Mouse (Mus musculus) liver, adult 2 months (tissue): Measurements from ENCODE around the gene Esm1. TPM values are rescaled to one million over a fixed set of nuclear protein-coding genes. Genes with fewer than 3 reads are reported as not detected.

ENCODE experiments used
- DNase-seq: peaks from one replicate; pipeline ENCODE4 v3.0.0-alpha.2; 2011; ENCODE audit warnings: low read depth, low spot score; ENCODE audit errors: extremely low read depth
- H3K27ac ChIP-seq: fragments of 200-500 bp; replicated peaks from 2 replicates; pipeline ENCODE4 v1.5.1; 2012; ENCODE audit warnings: low read depth, mild to moderate bottlenecking, control low read depth, inconsistent platforms, low read length; ENCODE audit not compliant: insufficient read depth
- H3K27me3 ChIP-seq: fragments of 200-500 bp; 2 replicates; pipeline ENCODE4 v1.6.1; 2012; ENCODE audit warnings: mild to moderate bottlenecking, moderate library complexity, low read length, inconsistent platforms; ENCODE audit not compliant: control insufficient read depth, insufficient read depth
- H3K36me3 ChIP-seq: fragments of 200-500 bp; 2 replicates; pipeline ENCODE4 v1.6.1; 2012; ENCODE audit warnings: low read length, inconsistent platforms; ENCODE audit not compliant: control insufficient read depth, insufficient read depth
- H3K4me1 ChIP-seq: fragments of 200-500 bp; 2 replicates; pipeline ENCODE4 v1.6.1; 2011; ENCODE audit warnings: low read length; ENCODE audit not compliant: control insufficient read depth, insufficient read depth
- H3K4me3 ChIP-seq: fragments of 200-500 bp; 2 replicates; pipeline ENCODE4 v1.5.1; 2011; ENCODE audit warnings: low read depth, mild to moderate bottlenecking, control low read depth, low read length, moderate library complexity; ENCODE audit not compliant: insufficient read depth
- H3K79me2 ChIP-seq: fragments of 200-500 bp; 2 replicates; pipeline ENCODE4 v1.6.1; 2012; ENCODE audit warnings: inconsistent platforms, mild to moderate bottlenecking, low read length, moderate library complexity; ENCODE audit not compliant: control insufficient read depth, insufficient read depth
- H3K9ac ChIP-seq: fragments of 200-500 bp; 2 replicates; pipeline ENCODE4 v1.6.1; 2012; ENCODE audit warnings: low read depth, mild to moderate bottlenecking, control low read depth, inconsistent platforms, low read length
- CTCF ChIP-seq: fragments of 200-500 bp; IDR thresholded peaks from 2 replicates; pipeline ENCODE4 v1.5.1; 2011; ENCODE audit warnings: low read depth, low read length, control low read depth
- POLR2A ChIP-seq: fragments of 200-500 bp; IDR thresholded peaks from 2 replicates; pipeline ENCODE4 v1.6.1; 2011; ENCODE audit warnings: low read length, control low read depth; ENCODE audit not compliant: insufficient read depth; ENCODE audit errors: extremely low read depth
- WGBS: fragments of 180-500 bp; shearing (Covaris S2); methylation state at CpG from one replicate; pipeline ENCODE4 v1.1.7; 2018; 5-methylcytosine and 5-hydroxymethylcytosine counted together
- polyA plus RNA-seq: library from polyadenylated mRNA; depleted of rRNA; stranded (reverse); fragments of >200 nt; gene quantifications from 2 replicates; pipeline ENCODE4 v1.2.3, GENCODE M21; 2012
- total RNA-seq: library from RNA; depleted of rRNA; stranded (reverse); fragments of >200 nt; gene quantifications from 2 replicates; pipeline ENCODE4 v1.2.3, GENCODE M21; 2014

Gene Esm1
- total and polyA plus RNA-seq, 2 experiments: 0.35 to 0.55 TPM

DNA sequence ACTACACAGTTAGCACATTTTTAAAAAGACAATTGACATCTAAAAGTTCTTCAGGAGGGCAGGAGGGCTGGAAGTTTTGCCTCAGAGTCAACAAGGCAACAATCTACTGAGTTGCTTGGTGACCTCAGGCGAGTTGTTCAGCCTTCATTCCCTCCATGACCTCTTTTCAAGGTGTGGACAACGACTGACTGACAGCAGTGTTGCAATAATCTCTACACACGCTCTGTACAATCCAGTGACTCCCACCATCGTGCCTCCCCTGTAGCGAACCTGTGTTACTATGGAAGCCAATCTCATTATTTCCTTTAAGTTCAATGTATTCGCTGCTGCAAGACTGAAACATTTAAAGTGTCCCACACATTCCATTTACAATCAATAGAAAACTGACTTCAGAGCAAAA is 12.4 kb downstream of the Esm1 start:
- 51% methylated on average over 6 of the region's 6 CpGs for WGBS
- no peak for TF ChIP-seq CTCF

DNA sequence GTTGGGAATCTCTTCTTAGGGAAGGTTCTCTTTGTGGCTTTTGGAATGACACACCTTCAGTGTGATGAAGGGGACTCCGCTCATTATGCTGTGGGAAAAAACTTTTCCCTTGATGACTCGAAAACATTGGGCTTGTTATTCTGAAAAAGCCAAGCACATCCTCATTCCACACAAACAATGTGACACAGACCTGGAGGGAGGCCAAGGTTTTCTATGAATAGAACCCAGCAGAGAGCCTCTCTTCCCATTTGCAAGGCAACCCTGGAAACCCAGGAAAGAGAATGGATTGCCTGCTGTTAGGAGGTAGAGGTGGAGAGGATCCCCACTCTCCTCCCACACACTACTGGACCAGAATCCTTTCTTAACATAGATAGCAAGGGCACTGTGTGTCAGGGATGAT is 14.6 kb downstream of the Esm1 start:
- TF ChIP-seq POLR2A: no peak
- no peaks in the 10 kb centered on the region for H3K36me3 ChIP-seq
- no peak overlapping the region for H3K9ac ChIP-seq
- no peaks in the 10 kb centered on the region; the same call in 1 of the 2 replicates for H3K4me1 ChIP-seq
- peak; percentile 11 for DNase-seq
- no peaks in the 10 kb centered on the region; the same call in 1 of the 2 replicates for H3K27me3 ChIP-seq
- H3K27ac ChIP-seq: peak overlapping the region; percentile 57
- H3K4me3 ChIP-seq: no peak overlapping the region
- 37% methylated on average over 2 of the region's 2 CpGs for WGBS
- H3K79me2 ChIP-seq: no peaks in the 10 kb centered on the region

More for the DNA sequence above, 12.4 kb downstream of the Esm1 start:
- no peaks in the 10 kb centered on the region; the same call in 1 of the 2 replicates for H3K27me3 ChIP-seq
- H3K4me3 ChIP-seq: no peak overlapping the region
- H3K4me1 ChIP-seq: no peaks in the 10 kb centered on the region
- DNase-seq: no peak
- no peaks in the 10 kb centered on the region for H3K36me3 ChIP-seq
- no peak overlapping the region for H3K9ac ChIP-seq
- H3K27ac ChIP-seq: no peak overlapping the region
- no peaks in the 10 kb centered on the region for H3K79me2 ChIP-seq

DNA sequence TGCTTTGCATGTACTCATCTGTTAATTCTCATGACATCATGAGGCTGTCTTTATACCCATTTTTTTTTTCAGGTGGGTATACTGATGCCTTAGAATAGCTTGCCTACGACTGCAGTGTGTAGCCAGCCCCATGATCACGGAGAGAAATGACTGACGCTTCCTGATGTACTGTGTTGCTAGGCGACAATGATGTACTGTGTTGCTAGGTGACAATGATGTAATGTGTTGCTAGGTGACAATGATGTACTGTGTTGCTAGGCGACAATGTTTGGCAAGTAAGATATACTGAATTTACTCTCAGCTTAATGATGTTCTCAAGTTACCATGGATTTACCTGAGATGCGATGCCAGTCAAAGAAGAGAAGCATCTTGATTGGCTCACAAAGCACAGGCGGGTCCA is 16.4 kb downstream of the Esm1 start, which contains the start of gene Gzmk:
Gzmk (minus strand) TSS at position 98 of the 400 bp plus-strand sequence.
- Histone ChIP-seq H3K4me1 (no peaks in the 10 kb centered on the region; the same call in 1 of the 2 replicates), H3K27ac (no peak within 1 kb of the TSS), H3K27me3 (no peaks in the 10 kb centered on the region; the same call in 1 of the 2 replicates), H3K36me3 (no peaks in the 10 kb centered on the region), H3K4me3 (no peak within 1 kb of the TSS), H3K9ac (no peak within 1 kb of the TSS), H3K79me2 (no peaks in the 10 kb centered on the region)
- TF ChIP-seq CTCF (no peak), POLR2A (no peak)
- WGBS: 69% methylated on average over 7 of the region's 7 CpGs
- no peak for DNase-seq

DNA sequence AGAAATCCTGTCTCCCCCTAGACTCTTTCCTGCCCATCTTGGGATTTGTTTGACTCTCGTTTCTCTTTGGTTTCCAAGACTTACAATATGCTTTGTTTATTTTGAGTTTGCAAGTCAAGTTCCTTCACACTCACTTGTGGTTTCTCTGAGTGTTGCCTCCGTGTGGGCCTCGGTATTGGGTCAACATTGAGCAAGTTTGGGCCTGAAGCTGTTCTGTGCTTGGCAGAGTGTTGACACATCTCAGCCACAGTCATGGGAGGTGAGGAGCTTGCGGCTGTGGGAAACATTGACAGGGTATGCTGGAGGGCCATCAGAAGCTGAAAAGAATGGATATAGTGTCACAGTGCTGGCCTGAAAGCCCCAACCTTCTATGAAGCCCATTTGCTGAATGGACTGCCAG is 17.6 kb downstream of the Esm1 start:
- TF ChIP-seq CTCF (no peak), POLR2A (no peak)
- no peak for DNase-seq
- 63% methylated on average over 4 of the region's 4 CpGs for WGBS

DNA sequence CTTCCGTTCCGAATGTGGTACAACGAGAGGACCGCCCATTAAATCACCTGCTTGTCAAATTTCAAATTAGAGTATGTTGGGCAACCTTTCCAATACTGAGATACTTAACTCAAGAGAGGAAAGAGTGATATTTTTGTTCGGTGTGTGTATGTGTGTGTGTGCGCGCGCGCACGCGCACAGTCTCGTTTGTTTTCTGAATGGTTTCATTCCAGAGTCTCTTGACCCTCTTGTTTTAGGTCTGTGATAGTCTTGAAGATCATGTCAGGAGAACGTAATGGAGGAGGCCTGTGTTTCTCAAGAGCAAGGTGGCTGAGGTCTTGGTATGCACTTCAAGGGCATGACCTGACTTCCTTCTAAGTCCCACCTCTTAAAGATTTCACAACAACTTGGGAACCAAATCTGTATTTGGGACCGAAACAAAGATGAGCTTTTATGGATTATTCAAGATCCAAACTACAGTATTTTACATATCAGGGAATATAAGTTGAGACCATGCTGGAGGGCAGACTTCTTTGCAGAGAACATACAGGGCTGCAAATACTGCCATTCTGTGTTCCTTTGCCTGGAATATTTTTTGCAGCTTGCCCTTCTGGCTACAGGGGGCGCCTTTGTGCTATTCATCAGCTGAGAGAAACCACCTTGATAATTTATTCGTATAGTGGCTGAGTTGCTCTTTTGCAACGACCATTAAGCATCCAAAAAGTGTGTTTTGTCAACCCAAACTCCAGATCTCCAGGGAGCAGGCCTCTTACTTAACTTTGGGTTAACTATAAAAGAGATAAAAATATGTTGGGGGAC is 18.4 kb downstream of the Esm1 start:
- H3K79me2 ChIP-seq: no peaks in the 10 kb centered on the region
- H3K4me1 ChIP-seq: no peaks in the 10 kb centered on the region; the same call in 1 of the 2 replicates
- TF ChIP-seq POLR2A: no peak
- TF ChIP-seq CTCF: no peak
- H3K36me3 ChIP-seq: no peaks in the 10 kb centered on the region
- H3K27me3 ChIP-seq: no peaks in the 10 kb centered on the region; the same call in 1 of the 2 replicates
- 87% methylated on average over 17 of the region's 17 CpGs for WGBS
- no peak for DNase-seq
- H3K27ac ChIP-seq: no peak overlapping the region
- no peak overlapping the region for H3K4me3 ChIP-seq
- H3K9ac ChIP-seq: no peak overlapping the region

More for the DNA sequence above, 17.6 kb downstream of the Esm1 start:
- no peaks in the 10 kb centered on the region for H3K79me2 ChIP-seq
- no peaks in the 10 kb centered on the region for H3K36me3 ChIP-seq
- H3K9ac ChIP-seq: no peak overlapping the region
- H3K4me1 ChIP-seq: no peaks in the 10 kb centered on the region; the same call in 1 of the 2 replicates
- H3K27ac ChIP-seq: no peak overlapping the region
- H3K4me3 ChIP-seq: no peak overlapping the region
- no peaks in the 10 kb centered on the region; the same call in 1 of the 2 replicates for H3K27me3 ChIP-seq

DNA sequence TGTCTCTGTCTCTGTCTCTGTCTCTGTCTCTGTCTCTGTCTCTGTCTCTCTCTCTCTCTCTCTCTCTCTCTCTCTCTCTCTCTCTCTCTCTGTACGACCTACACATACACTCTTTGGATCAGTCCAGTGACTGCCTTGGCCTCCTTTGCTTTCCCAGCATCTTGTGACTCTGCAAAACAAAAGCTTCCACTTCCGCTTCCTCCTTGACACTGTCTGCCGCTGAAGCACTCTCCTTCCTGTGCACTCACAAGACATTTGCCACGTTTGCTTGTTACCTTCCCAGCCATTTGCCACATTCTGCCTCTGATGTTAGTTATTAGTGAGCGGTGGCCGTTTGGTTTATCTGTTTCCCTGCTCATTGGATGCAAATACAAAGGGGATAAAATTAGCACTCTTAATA is 32.7 kb downstream of the Esm1 start:
- Histone ChIP-seq H3K27me3 (no peaks in the 10 kb centered on the region), H3K27ac (no peak overlapping the region; the same call in 1 of the 2 replicates), H3K36me3 (no peaks in the 10 kb centered on the region), H3K9ac (no peak overlapping the region), H3K79me2 (no peaks in the 10 kb centered on the region), H3K4me3 (no peak overlapping the region), H3K4me1 (no peaks in the 10 kb centered on the region)
- DNase-seq: peak; percentile 15
- no peak for TF ChIP-seq CTCF
- TF ChIP-seq POLR2A: no peak
- 51% methylated on average over 6 of the region's 6 CpGs for WGBS
